Mouse (Mus musculus) embryonic facial prominence, embryonic 10.5 days (tissue): ENCODE measurements around the gene Itga1. TPM values are rescaled to one million over a fixed set of nuclear protein-coding genes. Genes with fewer than 3 reads are reported as not detected.

Experiments
- DNase-seq: peaks from one replicate; pipeline ENCODE4 v3.0.0-alpha.2; 2017; ENCODE audit warnings: low spot score
- H3K27ac ChIP-seq: fragments of 300-500 bp; sonication (generic); replicated peaks from 2 replicates; pipeline ENCODE4 v1.5.1; 2016; ENCODE audit warnings: mild to moderate bottlenecking
- H3K27me3 ChIP-seq: fragments of 300-500 bp; sonication (generic); replicated peaks from 2 replicates; pipeline ENCODE4 v1.6.1; 2016; ENCODE audit warnings: low read depth, mild to moderate bottlenecking; ENCODE audit not compliant: poor library complexity, severe bottlenecking
- H3K36me3 ChIP-seq: fragments of 300-500 bp; sonication (generic); replicated peaks from 2 replicates; pipeline ENCODE4 v1.6.1; 2016; ENCODE audit warnings: mild to moderate bottlenecking, moderate library complexity
- H3K4me1 ChIP-seq: fragments of 300-500 bp; sonication (generic); 2 replicates; pipeline ENCODE4 v1.6.1; 2016
- H3K4me3 ChIP-seq: fragments of 300-500 bp; sonication (generic); 2 replicates; pipeline ENCODE4 v1.5.1; 2016; ENCODE audit warnings: mild to moderate bottlenecking, moderate library complexity
- H3K9me3 ChIP-seq: fragments of 300-500 bp; sonication (generic); 2 replicates; pipeline ENCODE4 v1.6.1; 2016; ENCODE audit warnings: mild to moderate bottlenecking
- WGBS: fragments of 180-500 bp; shearing (Covaris S2); methylation state at CpG from one replicate; pipeline ENCODE4 v1.1.7; 2016; 5-methylcytosine and 5-hydroxymethylcytosine counted together
- polyA plus RNA-seq: library from polyadenylated mRNA; unstranded; fragments of >200 nt; fragmentation: Nextera tagmentation; extraction: Ambion mirVana; gene quantifications from 2 replicates; pipeline ENCODE4 v1.2.1, GENCODE M21; 2016

Itga1 gene
- polyA plus RNA-seq, 1 experiment from 2014 or later = 2.9 TPM

DNA sequence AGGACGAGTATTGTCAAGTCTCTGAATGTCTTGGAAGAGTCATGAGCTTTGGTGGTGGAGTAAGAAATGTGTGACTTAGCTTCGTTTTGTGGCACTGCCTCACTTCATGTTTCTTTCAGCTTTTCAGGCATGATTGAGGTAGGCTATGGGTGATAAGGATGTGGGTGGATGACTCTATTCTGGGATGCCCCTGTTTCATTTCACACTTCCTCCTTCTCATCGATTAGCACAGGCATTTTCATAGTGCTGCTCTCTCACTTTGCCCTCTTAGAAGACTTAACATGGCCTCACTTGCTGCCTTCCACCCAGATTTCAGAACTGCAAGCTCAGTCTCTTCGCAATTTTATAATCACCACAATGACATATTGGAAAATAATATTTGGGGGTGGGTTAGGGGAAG lies 102.2 kb downstream of the Itga1 start:
- Histone ChIP-seq H3K36me3 (no peaks in the 10 kb centered on the region), H3K9me3 (no peaks in the 10 kb centered on the region), H3K4me3 (no peak overlapping the region), H3K27me3 (no peaks in the 10 kb centered on the region), H3K4me1 (peaks cover 6% of the 10 kb centered on the region; the same call in 1 of the 2 replicates), H3K27ac (no peak overlapping the region)
- 90% methylated on average over 4 of the region's 4 CpGs for WGBS
- DNase-seq = no peak

DNA sequence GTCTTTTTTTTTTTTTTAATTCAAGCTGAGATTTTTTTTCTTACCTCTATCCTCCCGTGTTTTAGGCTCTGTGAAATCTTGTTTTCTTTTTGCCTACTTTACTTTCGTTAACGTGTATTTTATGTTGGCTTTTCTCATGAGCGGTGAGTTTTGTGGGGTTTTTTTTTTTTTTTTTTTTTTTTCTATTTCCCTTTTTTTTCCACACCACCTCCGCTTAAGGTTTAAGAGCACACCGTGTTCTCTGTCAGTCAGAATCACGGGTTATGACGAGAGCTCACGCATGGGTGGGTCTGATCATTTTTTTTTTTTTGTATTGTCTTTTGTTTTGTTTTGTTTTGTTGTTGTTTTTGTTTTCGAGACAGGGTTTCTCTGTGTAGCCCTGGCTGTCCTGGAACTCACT lies 103.7 kb downstream of the Itga1 start:
- no peak for DNase-seq
- H3K4me1 ChIP-seq = no peaks in the 10 kb centered on the region
- no peaks in the 10 kb centered on the region for H3K36me3 ChIP-seq
- H3K4me3 ChIP-seq = no peak overlapping the region
- H3K27ac ChIP-seq = no peak overlapping the region
- H3K27me3 ChIP-seq = no peaks in the 10 kb centered on the region
- no peaks in the 10 kb centered on the region for H3K9me3 ChIP-seq
- WGBS = 94% methylated on average over 10 of the region's 10 CpGs

DNA sequence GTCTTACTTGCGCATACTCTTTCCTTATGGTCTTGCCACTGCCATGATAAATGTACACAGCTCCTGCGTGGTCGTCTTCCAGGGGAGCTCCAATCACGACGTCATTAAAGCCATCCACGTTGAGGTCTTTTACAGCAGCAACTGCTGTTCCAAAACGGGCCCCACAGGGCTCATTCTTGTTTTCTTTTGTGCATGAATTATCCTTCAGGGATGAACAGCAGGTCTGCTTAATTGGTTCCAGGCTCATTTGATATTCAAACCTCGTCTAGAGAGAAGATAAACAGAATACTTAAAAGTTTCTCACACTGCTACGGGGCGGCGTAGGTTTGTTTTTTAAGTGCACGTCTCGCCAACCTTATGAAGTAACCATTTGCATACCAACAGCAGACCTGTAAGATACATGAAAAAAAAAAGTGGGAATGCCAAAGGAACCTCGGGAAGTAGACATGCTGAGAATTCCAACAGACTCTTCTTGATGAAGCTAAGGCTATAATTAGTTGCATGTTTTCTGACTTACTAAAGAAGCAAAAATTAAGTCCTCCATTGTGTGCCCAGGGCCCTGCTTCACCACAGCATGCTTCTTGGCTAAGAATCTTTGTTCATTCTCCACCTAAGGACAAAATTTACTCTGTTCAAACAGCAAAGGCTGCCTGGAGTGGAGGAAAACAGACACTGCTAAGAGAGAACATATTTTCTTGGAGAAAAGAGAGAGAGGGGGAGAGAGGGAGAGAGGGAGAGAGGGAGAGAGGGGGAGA lies 109.3 kb downstream of the Itga1 start:
- no peaks in the 10 kb centered on the region for H3K36me3 ChIP-seq
- H3K4me3 ChIP-seq = no peak overlapping the region
- DNase-seq = no peak
- H3K27ac ChIP-seq = peak overlapping the region; percentile 48
- no peaks in the 10 kb centered on the region for H3K27me3 ChIP-seq
- peaks cover 10% of the 10 kb centered on the region for H3K4me1 ChIP-seq
- H3K9me3 ChIP-seq = no peaks in the 10 kb centered on the region
- 33% methylated on average over 14 of the region's 14 CpGs for WGBS

DNA sequence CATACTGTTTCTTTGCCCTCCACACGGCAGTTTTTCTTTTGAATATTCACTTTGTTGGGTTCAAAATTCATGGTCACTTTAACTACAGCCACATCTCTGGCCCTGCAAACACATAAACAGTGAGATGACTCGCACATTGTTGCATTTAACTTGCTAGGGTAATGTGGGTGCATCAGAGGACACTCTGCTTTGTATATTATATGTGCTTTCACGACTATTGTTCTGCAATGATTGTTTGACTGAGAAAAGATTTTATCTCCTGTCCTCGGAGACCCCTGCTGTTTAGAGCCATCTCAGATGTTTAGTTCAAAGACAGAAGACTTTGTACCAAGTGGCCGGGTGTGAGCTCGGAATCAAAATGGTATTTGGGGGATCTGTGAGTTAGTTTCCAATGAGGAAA lies 114.1 kb downstream of the Itga1 start:
- no peak for DNase-seq
- Histone ChIP-seq H3K9me3 (no peaks in the 10 kb centered on the region), H3K27ac (no peak overlapping the region), H3K4me1 (peaks cover 8% of the 10 kb centered on the region), H3K36me3 (no peaks in the 10 kb centered on the region), H3K27me3 (no peaks in the 10 kb centered on the region), H3K4me3 (no peak overlapping the region)
- 75% methylated on average over 6 of the region's 6 CpGs for WGBS

DNA sequence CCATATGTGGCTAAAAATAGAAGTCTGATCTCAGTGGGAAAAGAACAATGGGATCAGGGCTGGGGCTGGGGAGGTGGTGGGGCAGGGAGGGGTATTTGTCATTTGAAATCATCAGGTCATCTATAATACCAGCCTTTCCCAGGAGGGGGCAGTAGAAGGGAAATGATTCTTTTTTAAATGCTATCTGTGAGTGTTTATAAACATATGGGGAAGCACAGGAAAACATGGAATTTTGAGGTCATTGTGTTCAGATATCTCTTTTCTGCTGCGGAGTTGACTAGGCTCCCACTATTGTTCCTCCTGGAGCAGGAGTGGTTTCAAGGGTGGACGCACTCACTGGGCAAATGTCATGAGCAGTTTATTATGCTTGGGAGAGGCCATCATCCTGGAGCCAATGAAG lies 114.6 kb downstream of the Itga1 start:
- Histone ChIP-seq H3K4me3 (no peak overlapping the region), H3K36me3 (no peaks in the 10 kb centered on the region), H3K4me1 (peaks cover 3% of the 10 kb centered on the region), H3K27me3 (no peaks in the 10 kb centered on the region), H3K9me3 (no peaks in the 10 kb centered on the region), H3K27ac (no peak overlapping the region)
- DNase-seq = no peak
- WGBS = 78% methylated on average over 2 of the region's 2 CpGs

DNA sequence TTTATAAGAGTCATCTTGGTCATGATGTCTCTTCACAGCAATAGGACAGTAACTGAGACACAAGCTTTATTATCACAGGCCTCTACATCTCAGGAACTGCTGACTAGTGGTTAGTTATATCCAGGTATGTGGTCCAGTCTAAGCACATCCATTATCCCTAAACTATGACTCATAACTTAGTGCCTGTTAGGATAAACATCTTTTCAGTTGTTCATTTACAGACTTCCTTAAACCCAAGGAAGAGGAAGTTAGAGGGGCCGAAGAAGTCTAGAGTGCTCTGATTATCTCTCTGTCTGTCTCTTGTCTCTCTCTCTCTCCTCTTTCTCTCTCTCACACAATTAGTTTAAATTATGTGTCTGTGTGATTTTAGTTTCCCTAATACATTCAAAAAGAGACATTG lies 117.1 kb downstream of the Itga1 start:
- Histone ChIP-seq H3K36me3 (no peaks in the 10 kb centered on the region), H3K4me1 (no peaks in the 10 kb centered on the region; the same call in 1 of the 2 replicates), H3K27me3 (no peaks in the 10 kb centered on the region), H3K9me3 (no peaks in the 10 kb centered on the region), H3K4me3 (no peak overlapping the region), H3K27ac (no peak overlapping the region)
- no peak for DNase-seq
- 83% methylated on average over 1 of the region's 1 CpGs for WGBS

DNA sequence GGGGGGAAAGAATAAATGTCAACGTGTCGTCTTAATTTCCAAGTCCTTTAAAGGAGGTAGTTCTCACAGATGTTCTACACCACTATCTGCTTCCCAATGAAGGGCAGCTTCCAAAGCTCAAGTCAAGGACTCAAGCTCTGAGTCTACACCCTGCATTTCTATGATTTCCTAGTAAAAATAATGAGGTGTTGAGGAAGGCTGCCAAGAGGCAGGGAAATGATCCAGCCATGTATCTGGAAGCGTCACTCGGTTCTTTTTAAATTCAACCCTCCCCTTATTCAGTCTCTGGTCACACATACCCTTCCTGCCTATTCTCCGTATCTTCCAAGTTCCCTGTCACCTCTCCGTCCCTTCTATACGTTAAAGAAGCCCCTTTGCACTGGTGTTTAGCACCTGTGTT lies 118.6 kb downstream of the Itga1 start:
- no peak for DNase-seq
- H3K4me1 ChIP-seq = no peaks in the 10 kb centered on the region; the same call in 1 of the 2 replicates
- WGBS = 90% methylated on average over 7 of the region's 7 CpGs
- no peak overlapping the region for H3K4me3 ChIP-seq
- H3K27ac ChIP-seq = no peak overlapping the region
- H3K27me3 ChIP-seq = no peaks in the 10 kb centered on the region
- no peaks in the 10 kb centered on the region for H3K9me3 ChIP-seq
- H3K36me3 ChIP-seq = no peaks in the 10 kb centered on the region

DNA sequence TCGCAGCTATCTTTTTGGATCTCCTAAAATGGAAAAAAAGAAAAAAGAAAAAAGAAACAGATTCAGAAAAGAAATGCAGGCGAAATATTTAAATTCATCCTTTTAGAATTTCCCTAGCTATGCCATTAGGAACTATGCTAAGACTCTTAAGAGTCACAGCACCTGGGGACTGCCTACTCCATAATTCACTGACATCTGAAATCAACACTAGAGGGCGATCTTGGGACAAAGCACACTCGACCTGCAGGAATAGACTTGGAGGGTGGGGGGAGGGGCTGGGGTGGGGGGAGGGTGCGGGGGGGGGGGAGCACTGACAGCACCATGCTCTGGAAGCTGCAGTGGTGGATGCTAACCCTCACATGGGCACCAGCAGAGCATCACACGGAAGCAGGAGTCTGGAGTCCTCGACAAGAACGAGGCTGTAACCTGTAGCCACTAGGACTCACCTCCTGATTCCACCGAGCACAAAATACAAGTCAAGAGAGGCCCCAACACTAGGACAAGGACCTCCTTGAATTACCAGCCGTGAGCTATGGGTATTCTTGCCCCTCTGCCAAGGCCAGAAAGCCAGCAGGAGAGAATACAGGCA lies 120.8 kb downstream of the Itga1 start:
- 44% methylated on average over 10 of the region's 10 CpGs for WGBS
- Histone ChIP-seq H3K4me3 (no peak overlapping the region), H3K27me3 (no peaks in the 10 kb centered on the region), H3K36me3 (no peaks in the 10 kb centered on the region), H3K27ac (no peak overlapping the region), H3K4me1 (no peaks in the 10 kb centered on the region), H3K9me3 (no peaks in the 10 kb centered on the region)
- no peak for DNase-seq

DNA sequence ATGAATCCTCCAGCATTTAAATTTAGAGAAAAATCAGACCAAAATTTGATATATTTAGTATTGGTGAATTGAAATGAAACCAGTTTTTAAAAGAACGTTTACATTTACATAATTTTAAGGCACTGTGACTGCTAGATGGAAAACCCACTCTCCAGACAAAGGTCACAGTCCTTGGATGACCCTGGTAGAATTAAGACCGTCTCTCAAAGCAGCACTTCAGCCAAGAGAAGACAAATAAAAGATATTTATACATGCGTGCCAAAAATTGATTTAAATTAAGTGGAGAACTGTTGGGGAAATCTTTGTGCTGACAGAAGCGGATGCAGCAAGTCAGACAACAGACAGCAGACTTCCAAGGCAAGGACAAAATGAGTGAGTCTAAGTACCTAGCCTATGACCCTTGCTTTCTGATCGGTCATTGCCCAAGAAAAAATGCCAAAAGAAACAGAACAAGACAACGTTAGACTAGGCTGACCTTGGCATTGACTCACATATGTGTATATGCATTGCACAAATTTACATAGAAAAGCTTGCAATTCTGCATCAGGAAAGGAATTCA lies 127.2 kb downstream of the Itga1 start:
- 78% methylated on average over 6 of the region's 6 CpGs for WGBS
- Histone ChIP-seq H3K4me3 (no peak overlapping the region), H3K9me3 (no peaks in the 10 kb centered on the region), H3K36me3 (no peaks in the 10 kb centered on the region), H3K27me3 (no peaks in the 10 kb centered on the region), H3K27ac (no peak overlapping the region), H3K4me1 (no peaks in the 10 kb centered on the region)
- no peak for DNase-seq

DNA sequence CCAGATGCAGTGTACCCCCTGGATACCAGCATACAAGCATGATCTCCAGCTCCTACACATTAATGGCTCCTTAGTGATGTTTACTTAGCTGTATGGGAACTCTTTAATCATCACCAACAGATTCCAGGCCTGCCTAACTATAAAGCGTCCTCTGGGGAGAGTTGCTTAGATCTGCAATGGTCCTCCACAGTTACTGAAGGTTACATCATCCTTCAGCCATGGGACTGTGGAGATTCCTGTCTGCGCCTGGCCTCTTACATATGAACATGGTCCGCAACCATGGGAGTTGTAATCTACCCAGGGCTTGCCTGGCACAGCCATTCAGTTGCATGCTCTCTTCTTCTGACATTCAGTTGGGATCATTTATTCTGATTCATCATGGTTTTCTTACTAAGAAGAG lies 129.9 kb downstream of the Itga1 start:
- H3K36me3 ChIP-seq = no peaks in the 10 kb centered on the region
- no peak for DNase-seq
- H3K4me3 ChIP-seq = no peak overlapping the region
- no peaks in the 10 kb centered on the region for H3K27me3 ChIP-seq
- H3K4me1 ChIP-seq = no peaks in the 10 kb centered on the region
- WGBS = 91% methylated on average over 3 of the region's 3 CpGs
- no peak overlapping the region for H3K27ac ChIP-seq
- no peaks in the 10 kb centered on the region for H3K9me3 ChIP-seq

DNA sequence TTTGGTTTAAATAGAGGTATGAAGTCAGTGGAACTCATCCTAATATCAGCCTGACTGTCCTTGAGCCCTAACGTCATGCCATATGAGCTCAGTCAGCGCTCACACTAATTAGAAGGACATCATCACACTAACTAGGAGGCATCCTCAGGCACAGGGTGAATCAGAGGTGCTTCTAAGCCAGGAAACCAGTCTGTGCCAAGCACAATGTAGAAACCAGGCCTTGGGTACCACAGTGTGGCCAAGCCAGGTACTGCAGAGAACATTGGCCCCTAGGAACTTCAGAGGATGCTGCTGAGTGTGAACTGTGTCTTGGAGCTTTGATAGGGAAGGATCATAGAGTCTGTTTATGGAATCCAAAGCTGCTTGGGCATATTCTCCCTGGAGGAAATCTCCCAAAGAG lies 137.5 kb downstream of the Itga1 start:
- H3K9me3 ChIP-seq = no peaks in the 10 kb centered on the region
- H3K27me3 ChIP-seq = no peaks in the 10 kb centered on the region
- H3K4me3 ChIP-seq = no peak overlapping the region
- 32% methylated on average over 2 of the region's 2 CpGs for WGBS
- DNase-seq = peak; percentile 69
- H3K4me1 ChIP-seq = no peaks in the 10 kb centered on the region
- no peak overlapping the region for H3K27ac ChIP-seq
- no peaks in the 10 kb centered on the region for H3K36me3 ChIP-seq

DNA sequence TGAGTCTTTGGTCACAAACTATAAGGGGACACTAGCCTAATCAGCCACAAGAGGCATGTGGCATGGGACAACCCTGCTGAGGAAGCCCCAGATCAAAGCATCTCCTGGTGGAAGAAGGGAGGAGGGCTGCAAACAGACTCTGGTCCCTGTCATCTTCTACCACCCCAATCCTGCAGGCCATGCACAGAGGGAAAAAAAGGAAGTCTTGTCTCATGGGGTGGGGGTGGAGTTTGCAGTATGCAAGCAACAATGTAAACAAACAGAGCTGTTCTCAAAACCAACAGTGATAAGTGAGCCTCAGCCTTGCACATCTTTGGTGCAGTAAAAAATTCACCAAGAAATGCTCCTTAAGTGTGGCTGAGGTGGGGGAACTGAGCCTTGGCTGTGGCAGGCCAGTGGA lies 147.2 kb downstream of the Itga1 start:
- H3K4me1 ChIP-seq = no peaks in the 10 kb centered on the region
- no peak for DNase-seq
- H3K9me3 ChIP-seq = no peaks in the 10 kb centered on the region
- H3K27me3 ChIP-seq = no peaks in the 10 kb centered on the region
- H3K27ac ChIP-seq = no peak overlapping the region
- H3K4me3 ChIP-seq = no peak overlapping the region
- no peaks in the 10 kb centered on the region for H3K36me3 ChIP-seq

DNA sequence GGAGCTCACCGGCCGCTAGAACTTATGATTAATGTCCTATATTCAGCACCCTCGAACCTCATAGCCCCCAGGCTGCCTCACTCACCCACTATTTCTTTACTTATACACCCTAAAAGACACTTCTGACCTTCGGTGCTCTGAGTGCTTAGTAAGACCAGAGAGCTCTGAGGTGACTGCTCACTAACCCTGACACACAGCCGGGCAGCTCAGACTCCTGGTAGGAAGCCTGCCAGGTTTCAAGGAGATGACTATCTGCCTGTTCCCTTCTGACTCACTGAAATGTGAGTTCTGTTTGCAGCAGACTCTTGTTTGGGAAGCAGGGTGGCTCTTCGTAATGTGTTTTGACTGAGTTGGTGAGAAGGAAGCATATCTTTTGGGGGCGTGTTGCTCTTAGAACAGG lies 168.2 kb downstream of the Itga1 start:
- Histone ChIP-seq H3K4me1 (peaks cover 15% of the 10 kb centered on the region), H3K4me3 (no peak overlapping the region), H3K9me3 (no peaks in the 10 kb centered on the region), H3K27ac (no peak overlapping the region), H3K36me3 (no peaks in the 10 kb centered on the region), H3K27me3 (peaks cover 40% of the 10 kb centered on the region)
- no peak for DNase-seq
- 88% methylated on average over 7 of the region's 7 CpGs for WGBS
